Mouse (Mus musculus) adrenal gland, postnatal 25 days (tissue): ENCODE results near the gene B4galnt1. TPM values are rescaled to one million over a fixed set of nuclear protein-coding genes. Genes with fewer than 3 reads are reported as not detected.
"Not testable (repeated sequence)": the region's sequence is repeated elsewhere in the genome, so short reads cannot be mapped to it uniquely, and the experiment has no call there.

Experiments used
- DNase-seq: peaks from one replicate; pipeline ENCODE4 v3.0.0; 2021; ENCODE audit warnings: mixed read lengths
- long read RNA-seq: library from polyadenylated mRNA; stranded (forward); transcript quantifications from one replicate; pipeline ENCODE4 v2.0.0, GENCODE M21; 2021
- total RNA-seq: library from RNA; stranded (reverse); gene quantifications from 2 replicates; pipeline ENCODE4 v1.2.3, GENCODE M21; 2021

The B4galnt1 gene
- total RNA-seq: 6.8 and 8.5 TPM in 2 replicates
- long read RNA-seq, transcript B4galnt1-201 (11 exons, 2,395 nt): major isoform, 11 of 31 reads
- long read RNA-seq, partial matches to known transcripts: 16 of 31 reads
- long read RNA-seq, other reads (novel, unspliced or antisense): 3 of 31 reads

GRCm38 (mm10) chr10:127164631-127165353 is at the start of gene B4galnt1:
B4galnt1 (plus strand) TSS chr10:127165225.
- DNase-seq: peak; percentile 77

GRCm38 (mm10) chr10:127118470-127118869 is 46.6 kb upstream of the B4galnt1 start:
- no peak for DNase-seq

- no peak for DNase-seq
Observed at GRCm38 (mm10) chr10:127119229-127119628, 45.8 kb upstream of the B4galnt1 start.

GRCm38 (mm10) chr10:127120301-127121065 is 44.5 kb upstream of the B4galnt1 start:
- no peak for DNase-seq

- peak; percentile 94 for DNase-seq
Observed at GRCm38 (mm10) chr10:127121066-127121477, 44.0 kb upstream of the B4galnt1 start, which contains the start of gene Os9. Os9 (minus strand) TSS chr10:127121131.

GRCm38 (mm10) chr10:127122018-127122417 is 43.0 kb upstream of the B4galnt1 start:
- no peak for DNase-seq

GRCm38 (mm10) chr10:127122784-127123435 is 42.1 kb upstream of the B4galnt1 start:
- no peak for DNase-seq

GRCm38 (mm10) chr10:127123436-127123805 is 41.6 kb upstream of the B4galnt1 start:
- peak; percentile 58 for DNase-seq

GRCm38 (mm10) chr10:127125210-127126001 is 39.6 kb upstream of the B4galnt1 start:
- DNase-seq: peak; percentile 52

GRCm38 (mm10) chr10:127126579-127126978 is 38.4 kb upstream of the B4galnt1 start:
- DNase-seq: no peak

- DNase-seq: no peak
Observed at GRCm38 (mm10) chr10:127127711-127128279, 37.2 kb upstream of the B4galnt1 start.

- peak; percentile 9 for DNase-seq
Observed at GRCm38 (mm10) chr10:127129431-127129830, 35.6 kb upstream of the B4galnt1 start.

- DNase-seq: no peak
Observed at GRCm38 (mm10) chr10:127132469-127132868, 32.6 kb upstream of the B4galnt1 start.

GRCm38 (mm10) chr10:127134394-127135035 is 30.5 kb upstream of the B4galnt1 start:
- DNase-seq: not testable (repeated sequence)

GRCm38 (mm10) chr10:127135118-127135836 is 29.7 kb upstream of the B4galnt1 start:
- no peak for DNase-seq

- DNase-seq: no peak
Observed at GRCm38 (mm10) chr10:127136510-127136909, 28.5 kb upstream of the B4galnt1 start.

- no peak for DNase-seq
Observed at GRCm38 (mm10) chr10:127137896-127138295, 27.1 kb upstream of the B4galnt1 start.

- DNase-seq: no peak
Observed at GRCm38 (mm10) chr10:127138328-127139141, 26.5 kb upstream of the B4galnt1 start.

- no peak for DNase-seq
Observed at GRCm38 (mm10) chr10:127140971-127141370, 24.1 kb upstream of the B4galnt1 start.
